Mouse (Mus musculus) liver, embryonic 13.5 days (tissue): ENCODE measurements around the gene Pde4b. TPM values are rescaled to one million over a fixed set of nuclear protein-coding genes. Genes with fewer than 3 reads are reported as not detected.
"Not testable (repeated sequence)": the region's sequence is repeated elsewhere in the genome, so short reads cannot be mapped to it uniquely, and the experiment has no call there.

Source experiments
- ATAC-seq: fragments of 200-750 bp; cut with Nextera tagmentation; 2 replicates; pipeline ENCODE4 v1.8.0; 2017; ENCODE audit warnings: low read depth, mild to moderate bottlenecking, moderate number of reproducible peaks, moderate library complexity
- DNase-seq: peaks from one replicate; pipeline ENCODE4 v3.0.0; 2022
- H3K27ac ChIP-seq: fragments of 300-500 bp; sonication (generic); 2 replicates; pipeline ENCODE4 v1.5.1; 2015; ENCODE audit warnings: moderate library complexity, mild to moderate bottlenecking, inconsistent platforms
- H3K27me3 ChIP-seq: fragments of 300-500 bp; sonication (generic); 2 replicates; pipeline ENCODE4 v1.6.1; 2015; ENCODE audit warnings: mild to moderate bottlenecking, inconsistent platforms
- H3K36me3 ChIP-seq: fragments of 300-500 bp; sonication (generic); 2 replicates; pipeline ENCODE4 v1.6.1; 2015; ENCODE audit warnings: mild to moderate bottlenecking, inconsistent platforms
- H3K4me1 ChIP-seq: fragments of 300-500 bp; sonication (generic); replicated peaks from 2 replicates; pipeline ENCODE4 v1.6.1; 2015; ENCODE audit warnings: inconsistent platforms
- H3K4me2 ChIP-seq: fragments of 300-500 bp; sonication (generic); 2 replicates; pipeline ENCODE4 v1.6.1; 2015; ENCODE audit warnings: inconsistent platforms, mild to moderate bottlenecking, moderate library complexity
- H3K4me3 ChIP-seq: fragments of 300-500 bp; sonication (generic); replicated peaks from 2 replicates; pipeline ENCODE4 v1.5.1; 2015; ENCODE audit warnings: mild to moderate bottlenecking, inconsistent platforms
- H3K9ac ChIP-seq: fragments of 300-500 bp; sonication (generic); 2 replicates; pipeline ENCODE4 v1.6.1; 2015; ENCODE audit warnings: mild to moderate bottlenecking, inconsistent platforms
- H3K9me3 ChIP-seq: fragments of 300-500 bp; sonication (generic); replicated peaks from 2 replicates; pipeline ENCODE4 v1.6.1; 2016; ENCODE audit warnings: inconsistent platforms
- whole genome bisulfite sequencing: fragments of 180-500 bp; shearing (Covaris S2); methylation state at CpG from one replicate; pipeline ENCODE4 v1.1.7; 2015; ENCODE audit not compliant: insufficient replicate concordance; 5-methylcytosine and 5-hydroxymethylcytosine counted together
- polyA plus RNA-seq: library from polyadenylated mRNA; unstranded; fragments of >200 nt; fragmentation: Nextera tagmentation; extraction: Ambion mirVana; gene quantifications from 2 replicates; pipeline ENCODE4 v1.2.1, GENCODE M21; 2015

Pde4b gene
- 2.2 and 3.2 TPM in 2 replicates for polyA plus RNA-seq

DNA sequence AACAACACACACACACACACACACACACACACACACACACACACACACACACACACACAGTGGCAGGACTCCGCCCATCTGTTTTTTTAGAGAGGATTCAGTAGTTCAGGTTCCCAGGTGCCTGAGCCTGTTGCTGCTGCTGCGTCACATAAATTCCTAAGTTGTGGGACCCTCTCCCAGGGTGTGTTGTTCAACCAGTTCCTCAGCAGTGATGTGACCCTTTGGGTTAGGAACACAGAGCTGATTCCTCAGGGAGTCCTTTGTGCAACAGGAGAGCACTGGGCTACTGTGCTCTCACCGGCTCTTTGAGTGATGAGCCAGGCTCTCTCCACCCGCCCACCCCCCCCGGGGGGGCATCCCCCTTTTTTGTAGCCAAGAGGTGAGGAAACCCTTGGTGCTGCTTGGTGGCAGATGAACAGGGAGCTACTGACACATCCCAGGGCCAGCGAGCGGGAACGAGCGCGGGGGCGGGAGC, at the start of gene Pde4b:
Pde4b (plus strand) TSS at position 453 of the 475 bp plus-strand sequence.
- 8% methylated on average over 11 of the region's 11 CpGs for WGBS
- Histone ChIP-seq H3K9ac (no peak within 1 kb of the TSS), H3K4me1 (no peaks in the 10 kb centered on the region), H3K27ac (no peak within 1 kb of the TSS), H3K4me2 (peak within 1 kb of the TSS; percentile 64), H3K4me3 (peak within 1 kb of the TSS; percentile 43), H3K9me3 (no peaks in the 10 kb centered on the region), H3K27me3 (peaks cover 30% of the 10 kb centered on the region), H3K36me3 (no peaks in the 10 kb centered on the region)
- ATAC-seq: no peak
- DNase-seq: no peak

DNA sequence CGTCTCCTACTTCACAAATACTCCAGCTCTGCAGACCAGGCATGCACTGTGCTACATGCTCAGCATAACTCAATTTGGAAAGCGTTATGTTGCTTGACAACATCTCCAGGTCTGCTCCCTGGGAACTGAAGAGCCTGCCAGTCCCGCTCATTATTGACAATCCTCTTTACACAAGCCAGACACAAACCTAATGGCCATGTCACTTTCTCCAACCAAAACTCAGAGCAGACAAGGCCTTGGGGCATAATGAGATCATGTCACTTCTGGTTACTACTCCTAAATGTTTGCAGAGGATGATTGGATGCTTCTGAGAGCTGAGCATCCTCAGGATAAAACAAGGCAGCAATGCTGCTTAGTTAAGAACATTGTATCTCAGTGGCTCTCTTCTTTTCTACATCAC, 47.2 kb upstream of the Pde4b start:
- no peak overlapping the region for H3K27ac ChIP-seq
- no peaks in the 10 kb centered on the region for H3K36me3 ChIP-seq
- DNase-seq: no peak
- no peak overlapping the region for H3K9ac ChIP-seq
- no peaks in the 10 kb centered on the region for H3K9me3 ChIP-seq
- no peaks in the 10 kb centered on the region for H3K4me1 ChIP-seq
- no peaks in the 10 kb centered on the region for H3K27me3 ChIP-seq
- no peak for ATAC-seq
- no peak overlapping the region for H3K4me3 ChIP-seq
- no peak overlapping the region for H3K4me2 ChIP-seq
- WGBS: 65% methylated on average over 3 of the region's 3 CpGs

DNA sequence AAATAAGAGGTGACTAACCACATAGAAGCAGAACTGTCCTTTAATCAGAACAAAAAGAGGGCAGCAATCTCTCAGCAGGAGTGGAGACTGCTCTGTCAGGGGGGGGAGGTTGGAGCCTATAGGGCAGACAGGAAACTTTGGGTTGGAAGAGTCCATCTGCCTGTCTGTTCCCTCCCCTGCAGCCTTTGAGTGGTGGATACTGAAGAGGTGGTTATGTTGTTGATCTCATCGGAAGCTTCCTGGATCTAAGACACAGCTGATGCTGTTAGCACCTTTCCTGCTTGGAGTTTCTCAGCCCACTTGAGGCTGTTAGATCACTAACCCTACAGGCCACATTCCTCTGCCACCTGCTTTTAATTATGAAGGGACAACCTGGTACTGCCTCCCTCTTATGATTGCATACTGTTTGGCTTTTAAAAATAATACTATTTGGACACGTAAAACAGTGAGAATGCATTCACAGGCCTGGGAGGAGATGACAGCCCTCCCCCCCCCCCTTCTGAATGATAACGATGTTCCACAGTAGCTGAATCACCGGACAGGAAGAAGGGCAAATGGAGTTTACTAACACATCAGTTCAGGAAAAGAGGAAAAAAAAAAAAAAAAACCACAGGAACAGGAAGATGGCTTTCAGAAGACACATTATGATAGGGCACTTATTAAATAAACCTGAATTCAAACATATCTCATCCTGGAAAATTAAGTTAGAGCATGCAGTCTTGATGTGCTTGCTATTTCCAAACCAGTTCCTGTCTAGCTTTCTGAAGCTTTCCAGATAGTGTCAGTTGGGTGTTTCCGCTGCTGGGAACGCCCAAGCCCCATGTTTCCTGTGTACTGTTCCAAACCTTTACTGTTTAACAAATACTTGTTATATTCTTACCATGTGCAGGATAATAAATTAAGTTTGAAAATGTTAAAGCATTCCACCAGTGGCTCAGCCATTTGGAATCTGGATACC, 41.9 kb upstream of the Pde4b start:
- no peaks in the 10 kb centered on the region for H3K9me3 ChIP-seq
- no peak overlapping the region for H3K4me2 ChIP-seq
- no peaks in the 10 kb centered on the region for H3K36me3 ChIP-seq
- H3K4me3 ChIP-seq: no peak overlapping the region
- no peaks in the 10 kb centered on the region for H3K4me1 ChIP-seq
- WGBS: 27% methylated on average over 5 of the region's 6 CpGs
- no peak for ATAC-seq
- no peak for DNase-seq
- H3K9ac ChIP-seq: no peak overlapping the region
- H3K27me3 ChIP-seq: no peaks in the 10 kb centered on the region
- H3K27ac ChIP-seq: no peak overlapping the region

DNA sequence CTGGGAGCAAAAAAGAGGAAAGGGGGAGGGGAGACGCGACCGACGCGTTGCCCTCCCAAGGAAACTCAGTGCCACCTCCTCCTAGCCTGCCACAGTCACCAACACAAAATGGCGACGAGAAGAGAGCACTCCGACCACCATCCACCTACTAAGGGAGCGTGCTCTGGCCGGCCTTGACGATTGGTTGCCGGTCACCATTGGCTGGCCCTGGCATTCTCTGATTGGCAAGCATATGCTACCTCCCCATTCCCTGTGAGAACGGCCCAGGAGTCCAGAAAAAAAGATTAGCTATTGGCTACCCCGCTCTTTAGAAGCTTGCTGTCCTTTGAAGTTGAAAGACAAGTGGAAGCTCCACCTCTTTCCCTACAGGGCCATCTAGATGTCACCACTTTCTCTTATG, 38.0 kb upstream of the Pde4b start:
- not testable (repeated sequence) for H3K36me3 ChIP-seq, H3K27me3 ChIP-seq, H3K27ac ChIP-seq, DNase-seq, H3K4me1 ChIP-seq, H3K9me3 ChIP-seq, H3K4me3 ChIP-seq, H3K9ac ChIP-seq, H3K4me2 ChIP-seq
- peak; percentile 87 for ATAC-seq
- WGBS: 86% methylated on average over 14 of the region's 14 CpGs

DNA sequence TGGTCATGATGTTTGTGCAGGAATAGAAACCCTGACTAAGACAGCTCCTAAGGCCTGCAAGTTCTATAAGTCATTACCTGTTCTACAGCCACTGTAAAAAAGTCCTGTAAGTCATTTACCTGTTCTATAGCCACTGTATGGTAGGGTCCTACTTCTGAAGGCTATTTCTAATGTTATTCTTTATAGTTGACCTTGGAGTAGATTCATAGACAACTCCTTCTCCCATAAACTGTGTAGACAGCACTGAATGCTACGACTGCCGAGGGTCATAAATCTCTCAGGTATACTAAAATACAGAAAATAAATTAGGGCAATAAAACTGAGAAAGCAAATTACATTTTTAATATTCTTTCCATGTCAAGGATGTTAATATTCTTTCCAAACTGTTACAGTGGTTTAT, 26.0 kb upstream of the Pde4b start:
- H3K27me3 ChIP-seq: no peaks in the 10 kb centered on the region
- H3K4me1 ChIP-seq: no peaks in the 10 kb centered on the region
- H3K4me3 ChIP-seq: no peak overlapping the region
- ATAC-seq (no peak), DNase-seq (no peak)
- no peak overlapping the region for H3K9ac ChIP-seq
- no peaks in the 10 kb centered on the region for H3K9me3 ChIP-seq
- no peak overlapping the region for H3K4me2 ChIP-seq
- 49% methylated on average over 2 of the region's 2 CpGs for WGBS
- no peak overlapping the region for H3K27ac ChIP-seq
- no peaks in the 10 kb centered on the region for H3K36me3 ChIP-seq

DNA sequence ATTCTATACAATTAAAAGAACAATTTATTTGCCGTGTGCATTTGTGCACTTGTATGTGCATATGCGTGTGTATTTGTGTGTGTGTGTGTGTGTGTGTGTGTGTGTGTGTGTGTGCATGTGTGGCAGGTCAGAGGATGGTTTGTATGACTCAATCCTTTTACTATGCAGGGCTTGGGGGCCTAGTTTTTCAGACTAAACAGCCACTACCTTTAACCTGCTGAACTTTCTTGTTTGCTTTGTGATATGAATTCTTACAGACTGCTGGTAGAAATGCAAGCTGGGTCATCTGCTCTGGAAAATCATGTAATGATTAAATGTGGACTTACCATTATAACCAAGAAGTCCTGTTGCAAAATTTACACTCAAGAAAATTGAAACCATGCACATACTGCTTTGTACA, 18.0 kb upstream of the Pde4b start:
- Histone ChIP-seq H3K4me1 (no peaks in the 10 kb centered on the region), H3K27me3 (no peaks in the 10 kb centered on the region), H3K9ac (no peak overlapping the region), H3K36me3 (no peaks in the 10 kb centered on the region), H3K9me3 (no peaks in the 10 kb centered on the region), H3K4me2 (no peak overlapping the region), H3K4me3 (no peak overlapping the region), H3K27ac (no peak overlapping the region)
- no peak for ATAC-seq
- no peak for DNase-seq
- 69% methylated on average over 2 of the region's 2 CpGs for WGBS

DNA sequence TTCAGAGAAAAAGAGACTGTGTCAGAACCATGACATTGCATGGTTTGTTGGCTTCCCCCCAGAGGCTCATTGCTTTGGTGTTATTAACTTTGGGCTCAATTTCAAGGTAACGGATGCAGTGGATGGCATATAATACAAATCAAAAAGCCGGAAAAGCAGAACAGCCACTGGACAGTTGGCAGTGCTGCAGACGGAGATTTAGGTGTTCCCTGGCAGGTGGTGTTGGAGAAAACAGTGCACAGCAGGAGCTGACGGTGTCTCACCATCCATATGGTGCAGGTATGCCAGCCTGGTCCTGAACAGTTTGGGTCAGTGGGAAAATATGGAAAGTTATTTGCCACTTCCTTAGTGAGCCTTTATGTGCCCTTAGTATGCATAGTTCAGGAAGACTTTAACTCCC, 1.0 kb upstream of the Pde4b start:
- DNase-seq (no peak), ATAC-seq (no peak)
- Histone ChIP-seq H3K4me1 (no peaks in the 10 kb centered on the region), H3K4me3 (no peak overlapping the region), H3K36me3 (no peaks in the 10 kb centered on the region), H3K9me3 (no peaks in the 10 kb centered on the region), H3K4me2 (no peak overlapping the region), H3K27ac (no peak overlapping the region), H3K27me3 (peaks cover 30% of the 10 kb centered on the region), H3K9ac (no peak overlapping the region)
- 54% methylated on average over 4 of the region's 4 CpGs for WGBS

DNA sequence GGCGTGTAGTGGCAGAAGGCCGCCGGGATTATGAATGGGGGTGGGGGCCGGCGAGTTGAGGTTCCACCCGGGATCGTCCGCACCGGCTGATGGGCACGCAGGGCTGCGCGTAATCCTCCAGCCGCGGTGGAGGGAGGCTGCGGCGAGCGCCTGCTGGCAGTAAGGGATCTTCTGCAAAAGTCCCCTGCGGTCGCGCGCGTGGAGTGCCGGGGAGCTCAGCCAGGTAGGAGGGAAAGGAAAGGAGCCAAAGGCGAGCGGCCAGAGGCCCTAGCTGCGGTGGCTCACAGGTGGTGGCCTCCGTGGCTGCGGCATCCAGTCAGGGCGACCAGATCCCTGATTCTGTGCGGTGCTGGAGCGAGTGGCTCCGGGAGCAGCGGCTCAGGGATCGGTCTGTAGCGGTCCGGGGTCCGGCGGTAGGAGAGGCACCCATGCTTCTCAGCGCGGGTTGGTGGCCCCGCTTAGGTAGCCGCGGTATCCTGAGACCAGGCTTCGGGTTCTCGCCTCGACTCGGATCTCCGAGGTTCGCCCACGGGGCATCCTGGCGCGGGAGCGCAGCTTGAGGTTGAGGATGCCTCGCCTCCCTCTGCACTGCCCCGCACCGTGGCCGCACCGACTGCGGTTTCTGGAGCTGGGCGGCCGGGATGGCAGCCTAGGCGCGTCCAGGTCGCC, 357 bp downstream of the Pde4b start:
- Histone ChIP-seq H3K27ac (no peak overlapping the region), H3K4me2 (peak overlapping the region; percentile 64), H3K4me1 (no peaks in the 10 kb centered on the region), H3K9me3 (no peaks in the 10 kb centered on the region), H3K27me3 (peaks cover 30% of the 10 kb centered on the region), H3K4me3 (peak overlapping the region; percentile 43), H3K36me3 (no peaks in the 10 kb centered on the region), H3K9ac (no peak overlapping the region)
- ATAC-seq (no peak), DNase-seq (no peak)
- 1% methylated on average over 61 of the region's 64 CpGs for WGBS

DNA sequence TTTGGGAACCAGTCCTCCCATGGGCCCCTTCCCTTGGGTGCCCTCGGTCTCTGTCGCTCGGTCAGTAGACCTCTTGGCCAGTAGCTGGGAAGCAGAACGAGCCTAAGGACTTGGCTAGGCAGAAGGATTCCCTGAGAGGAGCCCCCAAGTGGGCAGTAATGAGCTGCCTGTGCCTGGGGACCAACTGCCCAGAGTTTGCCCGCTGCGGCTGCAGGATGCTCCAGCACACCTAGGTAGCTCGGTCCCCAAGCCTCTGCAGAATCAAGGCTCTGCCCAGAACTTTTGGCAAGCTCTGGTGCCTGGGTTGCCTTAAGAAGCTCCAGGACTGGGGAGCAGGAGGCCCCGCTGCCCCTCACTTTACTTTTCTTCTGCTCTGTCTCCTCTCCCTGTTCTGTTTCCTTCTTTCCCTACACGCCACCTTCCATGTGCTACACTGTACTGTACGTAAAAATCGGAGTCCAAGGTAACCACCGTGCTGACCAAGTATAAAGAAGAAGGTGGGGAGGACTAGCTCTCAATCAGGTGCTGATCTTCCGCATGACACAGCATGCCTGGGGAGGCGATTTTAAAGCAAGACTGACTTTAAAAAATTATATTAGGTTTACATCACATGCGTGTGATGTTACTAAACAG, 1.0 kb downstream of the Pde4b start:
- Histone ChIP-seq H3K27ac (no peak overlapping the region), H3K9ac (no peak overlapping the region), H3K36me3 (no peaks in the 10 kb centered on the region), H3K9me3 (no peaks in the 10 kb centered on the region), H3K4me1 (no peaks in the 10 kb centered on the region), H3K4me3 (peak overlapping the region; percentile 43), H3K27me3 (peaks cover 30% of the 10 kb centered on the region), H3K4me2 (peak overlapping the region; percentile 64)
- ATAC-seq (no peak), DNase-seq (no peak)
- 20% methylated on average over 15 of the region's 15 CpGs for WGBS

DNA sequence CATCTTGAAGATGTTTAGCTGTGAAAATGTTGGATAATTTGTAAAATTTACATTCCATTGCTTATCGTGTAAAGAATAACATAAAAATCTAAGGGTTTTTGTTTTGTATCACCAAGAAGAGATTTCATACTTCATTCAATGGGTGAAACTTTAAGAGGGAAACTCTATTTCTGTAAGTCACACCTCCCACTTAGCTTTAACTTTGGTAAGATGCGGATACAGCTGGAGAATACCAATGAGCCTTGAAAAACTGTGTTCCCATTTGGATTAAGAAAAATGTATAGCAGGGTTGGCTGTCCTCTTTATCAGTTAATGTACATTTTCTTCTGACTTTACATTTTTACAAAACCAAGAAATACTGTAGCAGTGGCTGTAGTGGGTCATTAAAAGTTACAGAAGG, 8.5 kb downstream of the Pde4b start:
- ATAC-seq (no peak), DNase-seq (no peak)
- Histone ChIP-seq H3K9ac (no peak overlapping the region), H3K27ac (no peak overlapping the region), H3K9me3 (no peaks in the 10 kb centered on the region), H3K4me2 (no peak overlapping the region), H3K4me3 (no peak overlapping the region), H3K36me3 (no peaks in the 10 kb centered on the region), H3K27me3 (no peaks in the 10 kb centered on the region), H3K4me1 (no peaks in the 10 kb centered on the region)
- 77% methylated on average over 2 of the region's 2 CpGs for WGBS

DNA sequence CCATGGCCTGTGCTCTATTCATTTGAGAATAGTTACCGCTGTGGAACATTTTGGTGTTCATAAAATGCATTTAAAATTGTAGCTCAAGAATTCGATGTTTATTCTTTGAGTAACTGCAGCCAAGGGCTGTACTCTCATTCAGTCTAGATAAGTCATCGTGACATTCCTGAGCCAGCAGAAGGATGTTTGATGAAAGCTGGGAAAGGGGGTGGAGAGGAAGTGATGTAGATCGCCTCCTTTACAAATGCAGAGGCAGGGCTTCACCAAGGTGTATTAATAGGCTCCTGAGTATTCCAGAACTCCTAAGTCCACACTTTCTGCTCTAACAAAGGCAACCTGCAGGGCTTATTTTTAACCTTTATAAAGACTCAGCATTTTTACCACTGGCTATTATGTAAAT, 14.9 kb downstream of the Pde4b start:
- H3K36me3 ChIP-seq: no peaks in the 10 kb centered on the region
- H3K9me3 ChIP-seq: no peaks in the 10 kb centered on the region
- H3K27ac ChIP-seq: no peak overlapping the region
- ATAC-seq (no peak), DNase-seq (no peak)
- no peak overlapping the region for H3K4me2 ChIP-seq
- H3K9ac ChIP-seq: no peak overlapping the region
- H3K27me3 ChIP-seq: no peaks in the 10 kb centered on the region
- H3K4me3 ChIP-seq: no peak overlapping the region
- no peaks in the 10 kb centered on the region for H3K4me1 ChIP-seq
- 52% methylated on average over 4 of the region's 4 CpGs for WGBS
